Mouse (Mus musculus): ENCODE data around the gene Proz. TPM values are rescaled to one million over a fixed set of nuclear protein-coding genes. Genes with fewer than 3 reads are reported as not detected.

Gene Proz
- 0.38 and 1.9 TPM in 2 replicates for polyA plus RNA-seq (2016; fragmentation: Nextera tagmentation; extraction: Ambion mirVana)

- DNase-seq (ENCODE audit: low spot score) = no peak
- Histone ChIP-seq H3K4me1 (no peaks in the 10 kb centered on the region), H3K27ac (no peak within 1 kb of the TSS), H3K27me3 (ENCODE audit: insufficient read depth, poor library complexity, severe bottlenecking) (0 out of 2 replicates have a peak, but pooled peaks cover 4% of the 10 kb centered on the region), H3K4me3 (no peak within 1 kb of the TSS), H3K36me3 (no peaks in the 10 kb centered on the region), H3K9me3 (no peaks in the 10 kb centered on the region)
- whole genome bisulfite sequencing = 71% methylated on average over 17 of the region's 17 CpGs
Observed at GRCm38 (mm10) chr8:13060441-13061150, at the start of gene Proz. Gene Proz, plus strand, starts transcription at chr8:13060914.

- Histone ChIP-seq H3K9me3 (no peaks in the 10 kb centered on the region), H3K27me3 (ENCODE audit: insufficient read depth, poor library complexity, severe bottlenecking) (no peaks in the 10 kb centered on the region), H3K36me3 (0 out of 2 replicates have a peak, but pooled peaks cover 5% of the 10 kb centered on the region), H3K4me1 (0 out of 2 replicates have a peak, but pooled peaks cover 9% of the 10 kb centered on the region), H3K4me3 (no peak overlapping the region), H3K27ac (no peak overlapping the region)
- 62% methylated on average over 4 of the region's 4 CpGs for WGBS
- no peak for DNase-seq (ENCODE audit: low spot score)
Observed at GRCm38 (mm10) chr8:13019560-13019959, 41.2 kb upstream of the Proz start.

GRCm38 (mm10) chr8:13021830-13022229, 38.9 kb upstream of the Proz start:
- Histone ChIP-seq H3K27me3 (ENCODE audit: insufficient read depth, poor library complexity, severe bottlenecking) (no peaks in the 10 kb centered on the region), H3K27ac (no peak overlapping the region), H3K36me3 (no peaks in the 10 kb centered on the region), H3K4me3 (no peak overlapping the region), H3K9me3 (no peaks in the 10 kb centered on the region), H3K4me1 (peaks cover 10% of the 10 kb centered on the region)
- WGBS = 89% methylated on average over 8 of the region's 8 CpGs
- DNase-seq (ENCODE audit: low spot score) = no peak

- no peaks in the 10 kb centered on the region for H3K36me3 ChIP-seq
- no peak within 1 kb of the TSS for H3K4me3 ChIP-seq
- H3K27me3 ChIP-seq (ENCODE audit: insufficient read depth, poor library complexity, severe bottlenecking) = 0 out of 2 replicates have a peak, but pooled peaks cover 4% of the 10 kb centered on the region
- WGBS = 64% methylated on average over 10 of the region's 10 CpGs
- H3K9me3 ChIP-seq = no peaks in the 10 kb centered on the region
- peaks cover 21% of the 10 kb centered on the region for H3K4me1 ChIP-seq
- DNase-seq (ENCODE audit: low spot score) = no peak
- no peak within 1 kb of the TSS for H3K27ac ChIP-seq
Observed at GRCm38 (mm10) chr8:13025487-13026224, 35.1 kb upstream of the Proz start, which contains the start of gene F7. Gene F7, plus strand, starts transcription at chr8:13026034.

- Histone ChIP-seq H3K27me3 (ENCODE audit: insufficient read depth, poor library complexity, severe bottlenecking) (0 out of 2 replicates have a peak, but pooled peaks cover 4% of the 10 kb centered on the region), H3K27ac (no peak overlapping the region), H3K4me1 (peaks cover 21% of the 10 kb centered on the region), H3K4me3 (no peak overlapping the region), H3K36me3 (no peaks in the 10 kb centered on the region), H3K9me3 (no peaks in the 10 kb centered on the region)
- WGBS = 83% methylated on average over 5 of the region's 5 CpGs
- no peak for DNase-seq (ENCODE audit: low spot score)
Observed at GRCm38 (mm10) chr8:13027615-13028014, 33.1 kb upstream of the Proz start.

DNA sequence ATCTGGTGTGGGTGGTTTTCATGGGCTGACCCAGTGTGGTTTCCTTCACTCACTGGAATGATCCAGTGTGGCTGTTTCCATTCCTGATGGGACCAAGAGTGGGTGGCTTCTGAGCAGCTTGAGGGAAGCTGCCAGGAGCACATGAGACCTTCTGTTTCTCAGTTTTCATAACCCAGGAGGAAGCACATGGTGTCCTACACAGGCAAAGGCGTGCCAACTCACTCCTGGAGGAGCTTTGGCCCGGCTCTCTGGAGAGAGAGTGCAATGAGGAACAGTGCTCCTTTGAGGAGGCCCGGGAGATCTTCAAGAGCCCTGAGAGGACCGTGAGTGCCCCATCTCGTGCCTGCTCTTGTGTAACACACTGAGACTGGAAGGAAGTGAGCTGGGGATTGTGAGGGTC, 32.2 kb upstream of the Proz start:
- H3K9me3 ChIP-seq = no peaks in the 10 kb centered on the region
- no peak for DNase-seq (ENCODE audit: low spot score)
- 0 out of 2 replicates have a peak, but pooled peaks cover 4% of the 10 kb centered on the region for H3K27me3 ChIP-seq (ENCODE audit: insufficient read depth, poor library complexity, severe bottlenecking)
- no peaks in the 10 kb centered on the region for H3K36me3 ChIP-seq
- WGBS = 77% methylated on average over 5 of the region's 5 CpGs
- no peak overlapping the region for H3K4me3 ChIP-seq
- H3K4me1 ChIP-seq = peaks cover 21% of the 10 kb centered on the region
- no peak overlapping the region for H3K27ac ChIP-seq

DNA sequence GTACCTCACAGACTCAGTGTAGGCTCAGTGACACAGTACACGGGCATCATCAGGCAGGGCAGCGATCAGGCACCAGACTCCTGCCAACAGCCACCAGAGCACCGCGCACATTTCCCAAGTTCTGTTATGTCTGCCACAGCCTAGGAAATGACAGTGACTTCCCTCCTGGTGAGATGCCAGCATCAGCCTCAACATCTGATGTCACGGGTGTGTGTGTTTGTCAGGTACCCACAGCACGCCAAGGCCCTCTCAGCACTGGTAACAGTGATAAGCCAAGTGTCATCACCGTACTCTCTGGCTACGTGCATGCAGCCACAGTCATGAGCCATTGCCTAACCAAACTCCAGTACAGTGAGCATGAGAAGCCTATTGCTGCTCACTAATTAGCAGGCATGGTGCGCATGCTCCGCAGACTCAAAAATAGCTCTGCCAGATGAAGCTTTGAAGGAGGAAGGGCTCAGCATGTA, 24.3 kb upstream of the Proz start:
- Histone ChIP-seq H3K27me3 (ENCODE audit: insufficient read depth, poor library complexity, severe bottlenecking) (no peaks in the 10 kb centered on the region), H3K9me3 (no peaks in the 10 kb centered on the region), H3K27ac (peak overlapping the region; percentile 78), H3K4me1 (peaks cover 38% of the 10 kb centered on the region), H3K4me3 (no peak overlapping the region), H3K36me3 (no peaks in the 10 kb centered on the region)
- no peak for DNase-seq (ENCODE audit: low spot score)
- 74% methylated on average over 10 of the region's 10 CpGs for WGBS

GRCm38 (mm10) chr8:13037015-13037414, 23.7 kb upstream of the Proz start, which contains the start of gene F10:
Gene F10, plus strand, starts transcription at chr8:13037308.
- H3K27ac ChIP-seq = peak within 1 kb of the TSS; percentile 78
- H3K9me3 ChIP-seq = no peaks in the 10 kb centered on the region
- no peak within 1 kb of the TSS for H3K4me3 ChIP-seq
- no peaks in the 10 kb centered on the region for H3K27me3 ChIP-seq (ENCODE audit: insufficient read depth, poor library complexity, severe bottlenecking)
- no peak for DNase-seq (ENCODE audit: low spot score)
- peaks cover 38% of the 10 kb centered on the region for H3K4me1 ChIP-seq
- 54% methylated on average over 7 of the region's 7 CpGs for WGBS
- no peaks in the 10 kb centered on the region for H3K36me3 ChIP-seq

- 24% methylated on average over 5 of the region's 5 CpGs for WGBS
- peak; percentile 82 for DNase-seq (ENCODE audit: low spot score)
Observed at GRCm38 (mm10) chr8:13037569-13037968, 23.1 kb upstream of the Proz start.

GRCm38 (mm10) chr8:13039054-13039453, 21.7 kb upstream of the Proz start:
- Histone ChIP-seq H3K36me3 (no peaks in the 10 kb centered on the region), H3K4me3 (no peak overlapping the region), H3K27ac (no peak overlapping the region), H3K27me3 (ENCODE audit: insufficient read depth, poor library complexity, severe bottlenecking) (no peaks in the 10 kb centered on the region), H3K4me1 (peaks cover 38% of the 10 kb centered on the region), H3K9me3 (no peaks in the 10 kb centered on the region)
- DNase-seq (ENCODE audit: low spot score) = no peak
- 78% methylated on average over 6 of the region's 6 CpGs for WGBS

More at GRCm38 (mm10) chr8:13037569-13037968, 23.1 kb upstream of the Proz start:
- Histone ChIP-seq H3K36me3 (no peaks in the 10 kb centered on the region), H3K4me1 (peaks cover 38% of the 10 kb centered on the region), H3K4me3 (no peak overlapping the region), H3K9me3 (no peaks in the 10 kb centered on the region), H3K27ac (peak overlapping the region; percentile 78), H3K27me3 (ENCODE audit: insufficient read depth, poor library complexity, severe bottlenecking) (no peaks in the 10 kb centered on the region)

- no peak overlapping the region for H3K4me3 ChIP-seq
- no peak for DNase-seq (ENCODE audit: low spot score)
- 89% methylated on average over 4 of the region's 4 CpGs for WGBS
- H3K27ac ChIP-seq = no peak overlapping the region
- H3K27me3 ChIP-seq (ENCODE audit: insufficient read depth, poor library complexity, severe bottlenecking) = no peaks in the 10 kb centered on the region
- H3K36me3 ChIP-seq = no peaks in the 10 kb centered on the region
- no peaks in the 10 kb centered on the region for H3K9me3 ChIP-seq
- H3K4me1 ChIP-seq = peaks cover 28% of the 10 kb centered on the region
Observed at GRCm38 (mm10) chr8:13041459-13041858, 19.3 kb upstream of the Proz start.

GRCm38 (mm10) chr8:13047652-13048051, 13.1 kb upstream of the Proz start:
- no peak overlapping the region for H3K27ac ChIP-seq
- 66% methylated on average over 5 of the region's 5 CpGs for WGBS
- no peaks in the 10 kb centered on the region for H3K9me3 ChIP-seq

DNA sequence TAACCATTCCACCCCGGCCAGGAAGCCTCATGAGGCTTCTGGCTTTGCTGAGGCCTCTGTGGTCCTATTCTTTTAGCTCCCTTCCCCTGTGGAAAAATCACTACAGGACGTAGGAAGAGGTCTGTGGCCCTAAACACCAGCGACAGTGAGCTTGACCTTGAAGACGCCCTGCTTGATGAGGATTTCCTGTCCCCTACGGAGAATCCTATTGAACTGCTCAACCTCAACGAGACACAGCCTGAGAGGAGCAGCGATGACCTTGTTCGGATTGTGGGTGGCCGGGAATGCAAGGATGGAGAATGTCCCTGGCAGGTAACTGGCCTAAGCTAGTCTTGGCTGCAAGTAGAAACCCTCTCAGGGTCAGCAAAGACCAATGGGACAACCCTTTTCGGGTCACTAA, 10.2 kb upstream of the Proz start:
- WGBS = 80% methylated on average over 10 of the region's 10 CpGs
- H3K36me3 ChIP-seq = no peaks in the 10 kb centered on the region
- no peak overlapping the region for H3K4me3 ChIP-seq
- H3K27ac ChIP-seq = no peak overlapping the region
- DNase-seq (ENCODE audit: low spot score) = no peak
- H3K27me3 ChIP-seq (ENCODE audit: insufficient read depth, poor library complexity, severe bottlenecking) = peaks cover 6% of the 10 kb centered on the region; the same call in 1 of the 2 replicates
- no peaks in the 10 kb centered on the region for H3K4me1 ChIP-seq
- H3K9me3 ChIP-seq = no peaks in the 10 kb centered on the region

More at GRCm38 (mm10) chr8:13047652-13048051, 13.1 kb upstream of the Proz start:
- no peak overlapping the region for H3K4me3 ChIP-seq
- peaks cover 6% of the 10 kb centered on the region; the same call in 1 of the 2 replicates for H3K27me3 ChIP-seq (ENCODE audit: insufficient read depth, poor library complexity, severe bottlenecking)
- no peaks in the 10 kb centered on the region for H3K36me3 ChIP-seq
- DNase-seq (ENCODE audit: low spot score) = no peak
- no peaks in the 10 kb centered on the region for H3K4me1 ChIP-seq

Data from heart, embryonic 10.5 days (tissue).